Mouse (Mus musculus): ENCODE measurements around the gene Gtdc1. TPM values are rescaled to one million over a fixed set of nuclear protein-coding genes. Genes with fewer than 3 reads are reported as not detected.

Gtdc1 gene
- polyA plus RNA-seq, 1 experiment from 2014 or later = 9.8 TPM

Other genes starting within 250 kb of the Gtdc1 start
- 27.2 and 27.5 TPM in 2 replicates for gene Zeb2, start 189.7 kb upstream of the Gtdc1 start, polyA plus RNA-seq (2014; fragmentation: Nextera tagmentation; extraction: Ambion mirVana)